Mouse (Mus musculus) embryonic facial prominence, embryonic 14.5 days (tissue): ENCODE results near the gene Pcdh17. TPM values are rescaled to one million over a fixed set of nuclear protein-coding genes. Genes with fewer than 3 reads are reported as not detected.

Source experiments
- ATAC-seq: fragments of 200-750 bp; cut with Nextera tagmentation; 2 replicates; pipeline ENCODE4 v1.8.0; 2017; ENCODE audit warnings: low read depth, moderate number of reproducible peaks, moderate TSS enrichment
- DNase-seq: peaks from one replicate; pipeline ENCODE4 v3.0.0-alpha.2; 2015; ENCODE audit warnings: low spot score
- H3K27ac ChIP-seq: fragments of 300-500 bp; sonication (generic); replicated peaks from 2 replicates; pipeline ENCODE4 v1.5.1; 2014; ENCODE audit warnings: low read depth, mild to moderate bottlenecking, low read length, moderate library complexity
- H3K27me3 ChIP-seq: fragments of 300-500 bp; sonication (generic); replicated peaks from 2 replicates; pipeline ENCODE4 v1.6.1; 2014; ENCODE audit warnings: low read length; ENCODE audit not compliant: control insufficient read depth, insufficient read depth
- H3K36me3 ChIP-seq: fragments of 300-500 bp; sonication (generic); 2 replicates; pipeline ENCODE4 v1.6.1; 2014; ENCODE audit warnings: low read length, mixed read lengths; ENCODE audit not compliant: control insufficient read depth, insufficient read depth
- H3K4me1 ChIP-seq: fragments of 300-500 bp; sonication (generic); 2 replicates; pipeline ENCODE4 v1.6.1; 2014; ENCODE audit warnings: antibody characterized with exemption, low read length; ENCODE audit not compliant: control insufficient read depth, insufficient read depth
- H3K4me2 ChIP-seq: fragments of 300-500 bp; sonication (generic); 2 replicates; pipeline ENCODE4 v1.6.1; 2014; ENCODE audit warnings: low read depth, mild to moderate bottlenecking, low read length, moderate library complexity, mixed read lengths
- H3K4me3 ChIP-seq: fragments of 300-500 bp; sonication (generic); 2 replicates; pipeline ENCODE4 v1.5.1; 2014; ENCODE audit warnings: low read depth, mild to moderate bottlenecking, low read length
- H3K9ac ChIP-seq: fragments of 300-500 bp; sonication (generic); 2 replicates; pipeline ENCODE4 v1.6.1; 2014; ENCODE audit warnings: low read depth, mild to moderate bottlenecking, low read length, moderate library complexity, mixed read lengths
- H3K9me3 ChIP-seq: fragments of 300-500 bp; sonication (generic); 2 replicates; pipeline ENCODE4 v1.6.1; 2016; ENCODE audit warnings: low read length; ENCODE audit not compliant: control insufficient read depth
- WGBS: fragments of 180-500 bp; shearing (Covaris S2); extraction: QIAGEN DNeasy Blood & Tissue Kit; methylation state at CpG from one replicate; pipeline ENCODE4 v1.1.7; 2014; 5-methylcytosine and 5-hydroxymethylcytosine counted together
- polyA plus RNA-seq: library from polyadenylated mRNA; unstranded; fragments of >200 nt; fragmentation: Nextera tagmentation; extraction: Ambion mirVana; gene quantifications from 2 replicates; pipeline ENCODE4 v1.2.1, GENCODE M21; 2014

Pcdh17 gene
- polyA plus RNA-seq, result 7.0 and 8.7 TPM in 2 replicates

- ATAC-seq (peak; percentile 94), DNase-seq (peak; percentile 98)
- Histone ChIP-seq H3K4me1 (peaks cover 16% of the 10 kb centered on the region), H3K9ac (peak within 1 kb of the TSS; percentile 63), H3K4me3 (peak within 1 kb of the TSS; percentile 57), H3K27ac (peak within 1 kb of the TSS; percentile 84), H3K4me2 (peak within 1 kb of the TSS; percentile 84), H3K9me3 (no peaks in the 10 kb centered on the region), H3K36me3 (no peaks in the 10 kb centered on the region), H3K27me3 (peaks cover 28% of the 10 kb centered on the region)
- WGBS, result under 1% methylated on average over 31 of the region's 31 CpGs
Measured at GRCm38 (mm10) chr14:84443288-84443686, at the start of gene Pcdh17. Gene Pcdh17 (plus strand): TSS chr14:84443563.

- H3K27me3 ChIP-seq, result no peaks in the 10 kb centered on the region
- 85% methylated on average over 1 of the region's 1 CpGs for WGBS
- no peak overlapping the region for H3K9ac ChIP-seq
- no peak overlapping the region for H3K4me3 ChIP-seq
- DNase-seq (no peak), ATAC-seq (no peak)
- H3K4me1 ChIP-seq, result no peaks in the 10 kb centered on the region
- no peak overlapping the region for H3K4me2 ChIP-seq
- no peaks in the 10 kb centered on the region for H3K9me3 ChIP-seq
- H3K36me3 ChIP-seq, result no peaks in the 10 kb centered on the region
- no peak overlapping the region for H3K27ac ChIP-seq
Measured at GRCm38 (mm10) chr14:84397137-84397536, 46.2 kb upstream of the Pcdh17 start.

- no peak overlapping the region for H3K9ac ChIP-seq
- no peak overlapping the region for H3K27ac ChIP-seq
- H3K36me3 ChIP-seq, result no peaks in the 10 kb centered on the region
- H3K27me3 ChIP-seq, result no peaks in the 10 kb centered on the region
- WGBS, result 57% methylated on average over 2 of the region's 2 CpGs
- ATAC-seq, result no peak
- H3K4me1 ChIP-seq, result no peaks in the 10 kb centered on the region
- no peak for DNase-seq
- H3K4me2 ChIP-seq, result no peak overlapping the region
- H3K4me3 ChIP-seq, result no peak overlapping the region
- H3K9me3 ChIP-seq, result no peaks in the 10 kb centered on the region
Measured at GRCm38 (mm10) chr14:84424736-84425135, 18.6 kb upstream of the Pcdh17 start.

GRCm38 (mm10) chr14:84426616-84427015 lies 16.7 kb upstream of the Pcdh17 start:
- Histone ChIP-seq H3K4me2 (no peak overlapping the region), H3K9me3 (no peaks in the 10 kb centered on the region), H3K9ac (no peak overlapping the region), H3K4me3 (no peak overlapping the region), H3K36me3 (no peaks in the 10 kb centered on the region), H3K27ac (no peak overlapping the region), H3K27me3 (no peaks in the 10 kb centered on the region), H3K4me1 (no peaks in the 10 kb centered on the region)
- no peak for ATAC-seq
- DNase-seq, result no peak

- peaks cover 8% of the 10 kb centered on the region; the same call in 1 of the 2 replicates for H3K27me3 ChIP-seq
- DNase-seq, result peak; percentile 65
- peak; percentile 48; the same call in 1 of the 2 replicates for ATAC-seq
- WGBS, result 28% methylated on average over 11 of the region's 11 CpGs
- no peak overlapping the region for H3K27ac ChIP-seq
- no peak overlapping the region for H3K4me3 ChIP-seq
- no peak overlapping the region for H3K9ac ChIP-seq
- no peaks in the 10 kb centered on the region for H3K9me3 ChIP-seq
- H3K36me3 ChIP-seq, result no peaks in the 10 kb centered on the region
- H3K4me1 ChIP-seq, result no peaks in the 10 kb centered on the region
- H3K4me2 ChIP-seq, result no peak overlapping the region
Measured at GRCm38 (mm10) chr14:84438066-84438770, 5.1 kb upstream of the Pcdh17 start.

- H3K4me1 ChIP-seq, result no peaks in the 10 kb centered on the region
- no peak overlapping the region for H3K4me2 ChIP-seq
- peaks cover 8% of the 10 kb centered on the region; the same call in 1 of the 2 replicates for H3K27me3 ChIP-seq
- H3K9me3 ChIP-seq, result no peaks in the 10 kb centered on the region
- H3K27ac ChIP-seq, result no peak overlapping the region
- no peaks in the 10 kb centered on the region for H3K36me3 ChIP-seq
- ATAC-seq (no peak), DNase-seq (peak; percentile 15)
- 4% methylated on average over 2 of the region's 2 CpGs for WGBS
- H3K4me3 ChIP-seq, result no peak overlapping the region
- no peak overlapping the region for H3K9ac ChIP-seq
Measured at GRCm38 (mm10) chr14:84440903-84441302, 2.5 kb upstream of the Pcdh17 start.

GRCm38 (mm10) chr14:84442528-84443287 lies 655 bp upstream of the Pcdh17 start:
- Histone ChIP-seq H3K27me3 (peaks cover 24% of the 10 kb centered on the region), H3K4me3 (peak overlapping the region; percentile 57), H3K4me2 (peak overlapping the region; percentile 84), H3K9me3 (no peaks in the 10 kb centered on the region), H3K4me1 (peaks cover 11% of the 10 kb centered on the region), H3K27ac (peak overlapping the region; percentile 84), H3K9ac (peak overlapping the region; percentile 63), H3K36me3 (no peaks in the 10 kb centered on the region)
- ATAC-seq, result peak; percentile 42
- under 1% methylated on average over 25 of the region's 30 CpGs for WGBS
- DNase-seq, result peak; percentile 42

- H3K27me3 ChIP-seq, result peaks cover 28% of the 10 kb centered on the region
- DNase-seq (no peak), ATAC-seq (no peak)
- WGBS, result under 1% methylated on average over 13 of the region's 13 CpGs
- H3K27ac ChIP-seq, result 0 out of 2 replicates have a peak overlapping the region, but pooled peaks have one; percentile 53
- peak overlapping the region; percentile 57 for H3K4me3 ChIP-seq
- H3K9ac ChIP-seq, result peak overlapping the region; percentile 44; the same call in 1 of the 2 replicates
- H3K4me1 ChIP-seq, result peaks cover 16% of the 10 kb centered on the region
- H3K36me3 ChIP-seq, result no peaks in the 10 kb centered on the region
- H3K4me2 ChIP-seq, result peak overlapping the region; percentile 84
- H3K9me3 ChIP-seq, result no peaks in the 10 kb centered on the region
Measured at GRCm38 (mm10) chr14:84443761-84444160, 398 bp downstream of the Pcdh17 start.
